Mouse (Mus musculus) heart, adult 2 months (tissue): Measurements from ENCODE around the gene Sucnr1. TPM values are rescaled to one million over a fixed set of nuclear protein-coding genes. Genes with fewer than 3 reads are reported as not detected.
A peak's percentile ranks its signal among the peaks of the same experiment; 100 is the strongest.

ENCODE experiments used
- DNase-seq, 2 experiments: peaks; one replicate each; pipeline ENCODE4 v3.0.0; 2021
- H3K27ac ChIP-seq: fragments of 200-600 bp; 2 replicates; pipeline ENCODE4 v1.8.1; 2022
- H3K27me3 ChIP-seq: fragments of 200-500 bp; 2 replicates; pipeline ENCODE4 v1.6.1; 2012; ENCODE audit warnings: mild to moderate bottlenecking, low read length, inconsistent platforms, mixed read lengths; ENCODE audit not compliant: control insufficient read depth, insufficient read depth
- H3K36me3 ChIP-seq: fragments of 200-500 bp; 2 replicates; pipeline ENCODE4 v1.6.1; 2012; ENCODE audit warnings: low read length, inconsistent platforms; ENCODE audit not compliant: control insufficient read depth, insufficient read depth
- H3K4me1 ChIP-seq: fragments of 200-500 bp; 2 replicates; pipeline ENCODE4 v1.6.1; 2011; ENCODE audit warnings: low read length; ENCODE audit not compliant: control insufficient read depth, insufficient read depth
- H3K4me3 ChIP-seq: fragments of 200-600 bp; 2 replicates; pipeline ENCODE4 v1.8.1; 2022
- H3K79me2 ChIP-seq: fragments of 200-500 bp; replicated peaks from 2 replicates; pipeline ENCODE4 v1.6.1; 2012; ENCODE audit warnings: mild to moderate bottlenecking, inconsistent platforms, low read length, moderate library complexity, mixed read lengths; ENCODE audit not compliant: control insufficient read depth, insufficient read depth
- H3K9ac ChIP-seq: fragments of 200-500 bp; 2 replicates; pipeline ENCODE4 v1.6.1; 2012; ENCODE audit warnings: low read depth, mild to moderate bottlenecking, control low read depth, inconsistent platforms, low read length, mixed read lengths
- CTCF ChIP-seq: fragments of 200-600 bp; IDR thresholded peaks from 2 replicates; pipeline ENCODE4 v1.8.1; 2022; ENCODE audit warnings: antibody characterized with exemption, mild to moderate bottlenecking, moderate library complexity
- EP300 ChIP-seq: fragments of 200-500 bp; IDR thresholded peaks from 2 replicates; pipeline ENCODE4 v1.6.1; 2011; ENCODE audit warnings: low read depth, low read length, control low read depth; ENCODE audit not compliant: insufficient read depth
- POLR2A ChIP-seq: fragments of 200-500 bp; IDR thresholded peaks from 2 replicates; pipeline ENCODE4 v1.6.1; 2011; ENCODE audit warnings: mild to moderate bottlenecking, low read depth, low read length, control low read depth; ENCODE audit not compliant: insufficient read depth
- WGBS: fragments of 180-500 bp; shearing (Covaris S2); methylation state at CpG from one replicate; pipeline ENCODE4 v1.1.7; 2018; 5-methylcytosine and 5-hydroxymethylcytosine counted together
- intact Hi-C: fragments of 180-260 bp; cut with DNase I; formaldehyde crosslinking; loops from one replicate; pipeline ENCODE4 v1.15.1; 2025
- polyA plus RNA-seq: library from polyadenylated mRNA; depleted of rRNA; stranded (reverse); fragments of >200 nt; gene quantifications from 2 replicates; pipeline ENCODE4 v1.2.3, GENCODE M21; 2012; rRNA removed
- total RNA-seq, 2 experiments: library from RNA; stranded (reverse); gene quantifications; 2 replicates each; pipeline ENCODE4 v1.2.3; 2021

Gene Sucnr1
- total and polyA plus RNA-seq, 3 experiments, result 0.59 TPM; not detected in 2

DNA sequence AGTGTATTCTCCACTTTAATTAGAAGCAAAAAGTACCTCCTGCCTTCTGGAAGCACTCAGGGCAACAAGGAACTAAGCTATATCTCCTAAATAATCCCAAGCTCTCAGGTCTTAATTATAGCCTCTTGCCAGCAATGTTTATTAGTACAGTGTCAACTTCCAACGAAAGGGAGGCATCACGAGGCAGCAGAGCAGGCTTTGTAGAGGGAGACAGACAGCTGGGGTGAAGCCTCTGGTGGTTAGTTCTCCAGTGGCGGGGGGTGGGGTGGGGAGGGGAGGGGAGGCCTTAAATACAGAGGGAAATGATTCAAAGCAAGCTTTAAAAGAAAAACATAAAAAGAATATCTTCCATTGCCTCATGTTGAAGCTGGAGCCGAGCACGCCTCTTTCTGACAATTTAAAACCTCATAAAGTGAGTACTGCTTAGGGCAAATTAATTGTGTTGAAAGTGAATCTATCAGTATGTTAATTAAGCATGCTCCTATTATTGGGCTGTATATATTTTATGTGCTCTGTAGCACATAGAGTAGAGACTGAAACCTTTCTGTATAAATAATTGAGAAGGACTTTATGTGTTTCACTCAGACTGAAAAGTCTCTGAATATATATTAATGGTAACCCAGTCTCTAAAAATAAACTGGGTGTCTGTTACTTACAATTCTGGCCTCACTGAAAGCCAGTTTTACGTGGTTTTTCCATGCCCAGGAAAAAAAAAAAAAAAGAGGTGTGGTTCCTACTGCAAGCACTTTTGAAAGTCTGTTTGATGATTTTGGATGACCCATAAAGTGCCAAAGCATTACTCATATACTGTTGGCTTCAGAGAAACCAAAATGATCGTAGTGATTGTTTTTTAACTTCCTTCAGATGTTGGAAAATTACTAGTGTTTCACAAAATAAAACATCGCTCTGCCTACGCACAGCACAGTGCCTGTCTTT lies 42.5 kb downstream of the Sucnr1 start:
- Histone ChIP-seq H3K27me3 (no peaks in the 10 kb centered on the region), H3K79me2 (no peaks in the 10 kb centered on the region), H3K27ac (peak overlapping the region; percentile 23; the same call in 1 of the 2 replicates), H3K9ac (no peak overlapping the region), H3K36me3 (no peaks in the 10 kb centered on the region), H3K4me1 (no peaks in the 10 kb centered on the region), H3K4me3 (no peak overlapping the region)
- intact Hi-C loops, result no loop called here
- WGBS, result 50% methylated on average over 9 of the region's 9 CpGs
- DNase-seq, result no peak
- no peak for TF ChIP-seq EP300

DNA sequence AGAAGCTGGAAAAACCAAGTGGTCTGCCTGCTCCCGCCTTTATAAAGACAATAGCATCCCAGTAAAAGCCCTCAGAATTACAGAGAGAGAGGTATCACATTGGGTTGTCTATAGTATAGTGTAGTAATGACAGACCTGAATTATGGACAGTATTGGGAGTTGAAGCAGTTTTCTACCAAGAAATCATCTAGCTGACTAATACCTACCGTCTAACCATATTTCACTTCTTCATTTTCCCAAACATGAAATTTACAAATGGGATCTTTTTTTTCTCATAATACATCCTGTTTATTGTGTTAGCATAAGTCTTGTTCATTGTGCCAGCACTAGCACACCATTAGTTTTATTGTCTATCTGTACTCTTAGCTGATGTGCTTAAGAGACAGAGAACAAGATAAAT lies 44.9 kb downstream of the Sucnr1 start:
- WGBS, result 65% methylated on average over 2 of the region's 2 CpGs
- TF ChIP-seq POLR2A, result no peak
- TF ChIP-seq EP300, result no peak
- no peak for TF ChIP-seq CTCF
- Histone ChIP-seq H3K27ac (no peak overlapping the region), H3K4me1 (no peaks in the 10 kb centered on the region), H3K79me2 (no peaks in the 10 kb centered on the region), H3K9ac (no peak overlapping the region), H3K36me3 (no peaks in the 10 kb centered on the region), H3K27me3 (no peaks in the 10 kb centered on the region), H3K4me3 (no peak overlapping the region)
- intact Hi-C loops, result no loop called here
- no peak for DNase-seq

DNA sequence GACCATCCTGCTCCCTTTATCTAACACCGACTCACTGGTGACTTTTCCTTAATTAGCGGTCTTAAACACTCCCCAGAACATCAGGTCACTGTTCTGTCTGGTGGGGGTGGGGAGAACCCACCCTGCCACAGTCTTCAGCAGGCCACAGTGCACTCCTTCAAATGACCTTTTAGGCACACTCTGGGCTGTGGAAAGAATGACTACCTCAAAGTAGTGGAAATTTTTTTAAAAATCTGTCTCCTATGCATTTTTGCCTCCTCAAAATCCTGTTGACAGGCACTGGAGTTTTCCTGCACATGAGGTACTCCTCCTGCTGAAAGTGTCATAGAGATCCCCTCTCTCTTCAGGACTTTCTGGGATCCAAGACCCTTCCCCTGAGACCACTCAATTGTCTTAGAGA lies 46.6 kb downstream of the Sucnr1 start:
- DNase-seq, result no peak
- Histone ChIP-seq H3K36me3 (no peaks in the 10 kb centered on the region), H3K4me3 (no peak overlapping the region), H3K27me3 (no peaks in the 10 kb centered on the region), H3K9ac (no peak overlapping the region), H3K4me1 (no peaks in the 10 kb centered on the region), H3K27ac (no peak overlapping the region), H3K79me2 (no peaks in the 10 kb centered on the region)
- 62% methylated on average over 2 of the region's 2 CpGs for WGBS
- TF ChIP-seq POLR2A, result no peak
- intact Hi-C loops, result no loop called here

DNA sequence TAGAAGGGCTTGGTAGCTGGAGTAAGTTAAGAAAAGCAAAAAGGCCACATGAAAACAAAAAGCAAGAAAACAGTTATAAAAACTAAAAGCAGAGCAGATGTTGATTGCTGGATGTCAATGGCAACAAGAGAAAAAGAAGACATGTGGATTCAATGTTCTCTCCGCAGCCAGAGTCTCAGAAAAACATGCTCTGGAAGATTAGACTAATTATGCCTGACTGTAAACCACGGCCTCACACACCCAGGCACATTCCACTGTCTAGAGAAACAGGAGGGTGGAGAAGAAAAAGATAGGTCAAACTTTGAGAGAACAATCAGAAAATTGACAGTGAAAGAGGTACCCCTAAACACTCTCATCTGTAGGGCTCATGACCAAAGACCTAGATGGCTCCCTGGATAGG lies 54.1 kb downstream of the Sucnr1 start:
- no peak overlapping the region for H3K9ac ChIP-seq
- WGBS, result 54% methylated on average over 2 of the region's 2 CpGs
- intact Hi-C loops, result no loop called here
- H3K4me1 ChIP-seq, result no peaks in the 10 kb centered on the region
- TF ChIP-seq POLR2A, result no peak
- TF ChIP-seq EP300, result no peak
- no peak for TF ChIP-seq CTCF
- no peak overlapping the region for H3K27ac ChIP-seq
- no peaks in the 10 kb centered on the region for H3K27me3 ChIP-seq
- H3K79me2 ChIP-seq, result no peaks in the 10 kb centered on the region
- no peak overlapping the region for H3K4me3 ChIP-seq
- no peaks in the 10 kb centered on the region for H3K36me3 ChIP-seq
- no peak for DNase-seq

Other genes with a start within 250 kb of the Sucnr1 start
- not detected for gene Gm8298, start 220.8 kb upstream of the Sucnr1 start, total RNA-seq
- not detected in 2 replicates for gene Gm8298, start 220.8 kb upstream of the Sucnr1 start, polyA plus RNA-seq
- gene C130079G13Rik, start 156.7 kb upstream of the Sucnr1 start, total RNA-seq, result not detected
- not detected in 2 replicates for gene C130079G13Rik, start 156.7 kb upstream of the Sucnr1 start, polyA plus RNA-seq
- gene Aadacl2, start 75.1 kb upstream of the Sucnr1 start, total RNA-seq, result not detected
- not detected in 2 replicates for gene Aadacl2, start 75.1 kb upstream of the Sucnr1 start, polyA plus RNA-seq
- gene Aadac, start 56.2 kb upstream of the Sucnr1 start, total RNA-seq, result not detected
- gene Aadac, start 56.2 kb upstream of the Sucnr1 start, polyA plus RNA-seq, result 0.12 TPM in 1 of 2 replicates, not detected in the other